Mouse (Mus musculus) midbrain, embryonic 10.5 days (tissue): ENCODE results near the gene Krtap28-13. TPM values are rescaled to one million over a fixed set of nuclear protein-coding genes. Genes with fewer than 3 reads are reported as not detected.

Experiments
- DNase-seq: peaks from one replicate; pipeline ENCODE4 v3.0.0-alpha.2; 2017; ENCODE audit warnings: low spot score
- H3K27ac ChIP-seq: fragments of 300-500 bp; sonication (generic); replicated peaks from 2 replicates; pipeline ENCODE4 v1.5.1; 2016; ENCODE audit warnings: mild to moderate bottlenecking
- H3K27me3 ChIP-seq: fragments of 300-500 bp; sonication (generic); 2 replicates; pipeline ENCODE4 v1.6.1; 2016; ENCODE audit warnings: low read depth, mild to moderate bottlenecking; ENCODE audit not compliant: poor library complexity, severe bottlenecking
- H3K36me3 ChIP-seq: fragments of 300-500 bp; sonication (generic); 2 replicates; pipeline ENCODE4 v1.6.1; 2016; ENCODE audit warnings: mild to moderate bottlenecking, moderate library complexity
- H3K4me1 ChIP-seq: fragments of 300-500 bp; sonication (generic); 2 replicates; pipeline ENCODE4 v1.6.1; 2016
- H3K4me3 ChIP-seq: fragments of 300-500 bp; sonication (generic); 2 replicates; pipeline ENCODE4 v1.5.1; 2016; ENCODE audit warnings: mild to moderate bottlenecking, moderate library complexity
- H3K9me3 ChIP-seq: fragments of 300-500 bp; sonication (generic); replicated peaks from 2 replicates; pipeline ENCODE4 v1.6.1; 2016; ENCODE audit warnings: mild to moderate bottlenecking
- WGBS: fragments of 180-500 bp; shearing (Covaris S2); methylation state at CpG from one replicate; pipeline ENCODE4 v1.1.7; 2016; 5-methylcytosine and 5-hydroxymethylcytosine counted together
- polyA plus RNA-seq: library from polyadenylated mRNA; unstranded; fragments of >200 nt; fragmentation: Nextera tagmentation; extraction: Ambion mirVana; gene quantifications from 2 replicates; pipeline ENCODE4 v1.2.1, GENCODE M21; 2016

Krtap28-13 gene
- not detected in 2 replicates for polyA plus RNA-seq

DNA sequence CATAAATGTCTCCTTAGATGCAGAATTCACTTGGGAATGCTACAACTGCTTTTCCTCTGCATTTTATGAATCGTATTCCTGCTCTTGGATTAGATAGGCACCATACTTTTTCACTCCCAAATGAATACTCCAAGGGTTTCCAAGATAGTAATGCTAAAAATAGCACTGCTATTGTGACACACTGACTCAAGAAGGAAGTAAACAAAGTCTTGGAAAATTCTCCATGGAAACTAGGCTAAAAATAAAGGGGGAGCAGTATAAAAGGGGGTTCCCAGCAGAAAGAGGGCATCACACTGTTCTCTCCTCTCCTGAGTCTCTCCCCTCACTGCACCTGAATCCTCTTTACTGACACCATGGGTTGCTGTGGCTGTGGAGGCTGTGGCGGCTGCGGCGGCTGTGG is at the start of gene Krtap28-13:
TSS of gene Krtap28-13 (plus strand) at position 288 of the 400 bp plus-strand sequence.
- H3K4me3 ChIP-seq, result no peak within 1 kb of the TSS
- no peaks in the 10 kb centered on the region for H3K9me3 ChIP-seq
- 93% methylated on average over 4 of the region's 4 CpGs for WGBS

DNA sequence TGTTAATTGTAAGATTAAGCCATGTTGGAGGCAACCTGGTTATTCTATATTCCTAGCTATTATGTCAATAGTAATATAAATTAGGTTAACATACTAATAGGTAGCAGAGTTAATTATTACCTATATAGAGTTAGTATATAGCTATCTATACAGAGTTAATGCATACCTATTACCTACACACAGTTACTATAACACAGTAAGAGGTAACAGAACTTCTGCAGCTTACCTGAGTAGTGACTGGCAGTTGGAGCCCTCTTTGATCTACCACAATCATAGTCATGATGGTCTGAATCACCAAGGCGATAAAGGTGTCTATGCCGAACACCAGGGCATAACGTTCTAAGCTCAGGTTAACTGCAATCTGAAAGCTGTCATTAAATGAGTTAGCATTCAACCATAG is 46.3 kb upstream of the Krtap28-13 start:
- Histone ChIP-seq H3K4me1 (no peaks in the 10 kb centered on the region), H3K27me3 (no peaks in the 10 kb centered on the region), H3K27ac (no peak overlapping the region), H3K9me3 (no peaks in the 10 kb centered on the region), H3K36me3 (no peaks in the 10 kb centered on the region), H3K4me3 (no peak overlapping the region)
- no peak for DNase-seq
- 95% methylated on average over 3 of the region's 3 CpGs for WGBS

More for the DNA sequence above, at the start of gene Krtap28-13:
- Histone ChIP-seq H3K4me1 (no peaks in the 10 kb centered on the region), H3K36me3 (no peaks in the 10 kb centered on the region), H3K27ac (no peak within 1 kb of the TSS), H3K27me3 (no peaks in the 10 kb centered on the region)
- DNase-seq, result no peak

DNA sequence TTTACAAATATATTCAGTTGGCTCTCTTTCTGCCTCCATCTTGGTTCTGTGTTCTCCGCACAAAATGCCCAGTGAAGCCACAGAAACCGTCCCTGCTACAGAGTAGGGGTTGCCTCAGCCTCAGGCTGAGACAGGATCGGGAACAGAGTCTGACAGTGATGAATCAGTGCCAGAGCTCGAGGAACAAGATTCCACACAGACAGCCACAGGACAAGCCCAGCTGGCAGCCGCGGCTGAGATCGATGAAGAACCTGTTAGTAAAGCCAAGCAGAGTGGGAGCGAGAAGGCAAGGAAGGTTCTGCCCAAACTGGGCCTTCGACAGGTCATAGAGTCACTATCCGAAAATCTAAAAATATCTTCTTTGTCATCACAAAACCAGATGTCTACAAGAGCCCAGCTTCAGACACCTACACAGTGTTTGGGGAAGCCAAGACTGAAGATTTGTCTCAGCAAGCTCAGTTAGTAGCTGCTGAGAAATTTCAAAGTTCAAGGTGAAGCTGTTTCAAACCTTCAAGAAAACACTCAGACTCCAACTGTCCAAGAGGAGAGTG is 45.3 kb upstream of the Krtap28-13 start:
- no peak for DNase-seq
- Histone ChIP-seq H3K27me3 (no peaks in the 10 kb centered on the region), H3K9me3 (no peaks in the 10 kb centered on the region), H3K27ac (no peak overlapping the region), H3K36me3 (no peaks in the 10 kb centered on the region), H3K4me1 (no peaks in the 10 kb centered on the region), H3K4me3 (no peak overlapping the region)
- WGBS, result 88% methylated on average over 10 of the region's 10 CpGs

DNA sequence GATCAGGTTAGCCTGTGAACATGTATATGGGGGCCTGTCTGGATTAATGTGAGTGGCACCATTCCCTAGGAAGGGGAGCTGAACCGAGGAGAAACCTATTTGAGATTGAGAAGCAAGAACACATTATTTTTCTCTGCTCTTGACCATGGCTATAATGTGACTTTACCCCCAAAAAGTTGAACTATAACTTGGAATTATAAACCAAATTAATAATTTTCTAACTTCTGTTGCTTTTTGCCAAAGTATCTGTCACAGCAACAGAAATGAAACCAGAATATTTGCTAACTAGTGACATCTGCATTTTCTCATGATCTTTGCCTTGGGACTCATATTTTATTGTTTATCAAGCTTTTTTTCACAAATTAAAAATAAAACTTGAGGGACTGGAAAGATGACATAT is 44.2 kb upstream of the Krtap28-13 start:
- no peaks in the 10 kb centered on the region for H3K9me3 ChIP-seq
- no peak overlapping the region for H3K27ac ChIP-seq
- DNase-seq, result no peak
- no peaks in the 10 kb centered on the region for H3K36me3 ChIP-seq
- H3K4me3 ChIP-seq, result no peak overlapping the region
- no peaks in the 10 kb centered on the region for H3K27me3 ChIP-seq
- H3K4me1 ChIP-seq, result no peaks in the 10 kb centered on the region
- WGBS, result 66% methylated on average over 1 of the region's 1 CpGs

GRCm38 (mm10) chr1:83031950-83032349 is 28.8 kb upstream of the Krtap28-13 start:
- H3K36me3 ChIP-seq, result no peaks in the 10 kb centered on the region
- DNase-seq, result no peak
- H3K9me3 ChIP-seq, result no peaks in the 10 kb centered on the region
- H3K4me1 ChIP-seq, result no peaks in the 10 kb centered on the region
- H3K4me3 ChIP-seq, result no peak overlapping the region
- 72% methylated on average over 1 of the region's 1 CpGs for WGBS
- no peaks in the 10 kb centered on the region for H3K27me3 ChIP-seq
- H3K27ac ChIP-seq, result no peak overlapping the region

GRCm38 (mm10) chr1:83032508-83032907 is 28.2 kb upstream of the Krtap28-13 start:
- H3K4me3 ChIP-seq, result no peak overlapping the region
- no peaks in the 10 kb centered on the region for H3K9me3 ChIP-seq
- WGBS, result 91% methylated on average over 6 of the region's 6 CpGs
- no peak overlapping the region for H3K27ac ChIP-seq
- no peak for DNase-seq
- no peaks in the 10 kb centered on the region for H3K27me3 ChIP-seq
- peaks cover under 1% of the 10 kb centered on the region; the same call in 1 of the 2 replicates for H3K4me1 ChIP-seq
- no peaks in the 10 kb centered on the region for H3K36me3 ChIP-seq

GRCm38 (mm10) chr1:83034509-83034908 is 26.2 kb upstream of the Krtap28-13 start:
- no peak overlapping the region for H3K4me3 ChIP-seq
- peaks cover 10% of the 10 kb centered on the region for H3K4me1 ChIP-seq
- no peaks in the 10 kb centered on the region for H3K9me3 ChIP-seq
- 78% methylated on average over 5 of the region's 5 CpGs for WGBS
- H3K27ac ChIP-seq, result no peak overlapping the region
- no peaks in the 10 kb centered on the region for H3K27me3 ChIP-seq
- no peak for DNase-seq
- no peaks in the 10 kb centered on the region for H3K36me3 ChIP-seq

DNA sequence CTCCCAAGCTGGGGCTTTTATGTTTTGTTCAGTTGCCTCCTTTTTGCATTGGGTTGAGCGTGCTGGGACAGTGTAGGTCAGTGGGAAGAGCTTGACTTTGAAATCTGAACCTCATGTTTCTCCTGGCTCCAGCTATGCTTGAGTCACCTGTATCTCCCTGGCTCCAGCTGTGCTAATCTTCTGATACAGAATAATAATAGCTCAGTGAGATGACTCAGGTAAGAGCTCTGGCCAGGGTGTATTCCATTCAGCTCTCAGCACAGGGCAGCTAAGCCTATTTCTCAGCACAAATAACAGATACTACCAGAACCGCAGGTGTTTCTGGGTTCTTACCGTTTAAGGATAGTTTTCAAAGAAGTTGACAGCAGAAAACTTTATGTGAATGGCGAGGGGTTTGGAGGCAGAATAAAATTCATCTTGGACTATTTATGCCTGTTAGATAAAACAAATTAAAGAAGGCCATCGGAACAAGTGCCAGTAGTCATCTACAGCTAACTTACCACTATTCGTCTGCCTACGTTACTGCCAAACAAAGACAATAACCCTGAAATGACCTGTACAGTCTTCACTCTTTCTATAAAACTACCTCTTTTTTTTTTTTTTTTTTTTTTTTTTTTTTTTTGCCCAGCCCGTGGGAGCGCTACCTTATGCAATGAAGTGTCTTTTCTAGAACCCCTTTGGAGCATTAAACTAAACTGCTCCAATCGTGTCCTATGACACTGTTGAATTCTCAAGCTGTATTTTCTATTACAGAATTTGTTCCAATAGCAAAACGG is 23.6 kb upstream of the Krtap28-13 start:
- no peak overlapping the region for H3K27ac ChIP-seq
- no peaks in the 10 kb centered on the region for H3K36me3 ChIP-seq
- H3K27me3 ChIP-seq, result no peaks in the 10 kb centered on the region
- DNase-seq, result no peak
- H3K4me3 ChIP-seq, result no peak overlapping the region
- H3K9me3 ChIP-seq, result no peaks in the 10 kb centered on the region
- peaks cover 10% of the 10 kb centered on the region for H3K4me1 ChIP-seq
- 65% methylated on average over 11 of the region's 11 CpGs for WGBS

- Histone ChIP-seq H3K27me3 (no peaks in the 10 kb centered on the region), H3K36me3 (no peaks in the 10 kb centered on the region), H3K9me3 (no peaks in the 10 kb centered on the region), H3K27ac (peak within 1 kb of the TSS; percentile 74), H3K4me1 (peaks cover 10% of the 10 kb centered on the region), H3K4me3 (peak within 1 kb of the TSS; percentile 58)
- DNase-seq, result peak; percentile 50
- WGBS, result 1% methylated on average over 25 of the region's 25 CpGs
Measured at GRCm38 (mm10) chr1:83038109-83038672, 22.5 kb upstream of the Krtap28-13 start, which contains the start of gene Slc19a3. Gene Slc19a3, minus strand, starts transcription at chr1:83038448.

DNA sequence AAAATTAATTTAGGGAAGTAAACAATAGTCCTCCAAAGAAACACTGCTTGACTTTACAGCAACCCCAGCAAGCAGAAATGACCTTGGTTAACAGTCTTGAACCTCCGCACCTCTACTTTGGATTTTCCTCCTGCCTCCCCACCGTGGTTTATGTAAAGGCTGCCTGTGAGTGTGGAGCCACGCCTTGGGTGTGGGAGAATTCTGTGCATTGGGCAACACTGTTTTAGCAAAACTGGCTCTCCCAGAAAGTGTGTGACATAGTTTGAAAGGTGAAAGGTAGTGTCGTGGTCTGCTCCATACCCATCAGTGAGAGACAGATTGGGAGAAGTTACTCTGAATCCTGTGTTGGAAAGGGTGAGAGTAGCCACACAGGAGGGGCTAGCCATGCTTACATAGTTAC is 21.6 kb upstream of the Krtap28-13 start:
- no peaks in the 10 kb centered on the region for H3K36me3 ChIP-seq
- H3K4me1 ChIP-seq, result peaks cover 10% of the 10 kb centered on the region
- no peak for DNase-seq
- WGBS, result 78% methylated on average over 4 of the region's 4 CpGs
- no peak overlapping the region for H3K4me3 ChIP-seq
- H3K27me3 ChIP-seq, result no peaks in the 10 kb centered on the region
- H3K9me3 ChIP-seq, result no peaks in the 10 kb centered on the region
- no peak overlapping the region for H3K27ac ChIP-seq

DNA sequence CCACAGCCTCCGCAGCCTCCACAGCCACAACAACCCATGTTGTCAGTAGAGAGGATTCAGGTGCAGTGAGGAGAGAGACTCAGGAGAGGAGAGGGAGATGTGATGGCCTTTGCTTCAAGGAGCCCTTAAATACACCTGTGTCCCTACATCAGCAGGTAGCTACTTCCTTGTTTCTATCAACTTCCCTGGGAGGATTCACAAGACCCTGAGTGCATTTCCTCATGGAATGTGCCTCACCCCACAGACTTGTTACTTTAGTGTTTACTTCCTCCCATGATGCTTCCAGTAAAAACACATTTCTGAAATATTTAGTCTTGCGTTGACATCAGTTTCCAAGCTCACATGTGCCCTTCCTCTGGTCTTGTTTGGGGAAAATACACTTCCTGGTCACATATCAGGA is 18.4 kb upstream of the Krtap28-13 start, which contains the start of gene Krtap28-10:
TSS of gene Krtap28-10 (minus strand) at position 101 of the 400 bp plus-strand sequence.
- Histone ChIP-seq H3K27ac (no peak within 1 kb of the TSS), H3K4me1 (peaks cover 10% of the 10 kb centered on the region), H3K27me3 (no peaks in the 10 kb centered on the region), H3K36me3 (no peaks in the 10 kb centered on the region), H3K9me3 (no peaks in the 10 kb centered on the region), H3K4me3 (no peak within 1 kb of the TSS)
- DNase-seq, result no peak
- 94% methylated on average over 2 of the region's 2 CpGs for WGBS

DNA sequence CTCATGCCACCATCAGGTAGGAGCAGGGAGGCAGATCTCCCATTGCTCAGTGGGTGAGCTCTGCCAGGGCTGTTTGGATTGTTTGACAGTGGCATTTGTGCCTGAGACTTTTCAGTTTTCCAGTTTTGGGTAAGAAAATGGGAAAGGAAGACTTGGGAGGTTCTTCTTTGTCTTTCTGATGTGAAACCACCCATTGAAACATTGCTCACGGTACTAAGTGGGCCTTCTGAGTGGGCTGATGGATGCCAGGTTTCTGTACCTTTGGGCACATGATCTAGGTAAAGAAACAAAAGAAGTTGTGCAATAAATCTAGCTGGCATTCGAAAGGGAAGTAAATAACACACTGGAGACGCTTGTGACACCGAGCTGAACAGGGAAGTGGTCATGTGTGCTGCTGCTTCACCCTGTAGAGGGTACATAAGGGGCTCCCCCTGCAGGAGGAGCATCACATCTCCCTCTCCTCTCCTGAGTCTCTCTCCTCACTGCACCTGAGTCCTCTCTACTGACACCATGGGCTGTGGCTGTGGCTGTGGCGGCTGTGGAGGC is 15.8 kb upstream of the Krtap28-13 start, which contains the start of gene Gm47969:
TSS of gene Gm47969 (plus strand) at position 51 of the 546 bp plus-strand sequence.
- Histone ChIP-seq H3K4me1 (no peaks in the 10 kb centered on the region), H3K36me3 (no peaks in the 10 kb centered on the region), H3K27ac (no peak within 1 kb of the TSS), H3K9me3 (no peaks in the 10 kb centered on the region), H3K27me3 (no peaks in the 10 kb centered on the region), H3K4me3 (no peak within 1 kb of the TSS)
- DNase-seq, result no peak
- 85% methylated on average over 5 of the region's 5 CpGs for WGBS

DNA sequence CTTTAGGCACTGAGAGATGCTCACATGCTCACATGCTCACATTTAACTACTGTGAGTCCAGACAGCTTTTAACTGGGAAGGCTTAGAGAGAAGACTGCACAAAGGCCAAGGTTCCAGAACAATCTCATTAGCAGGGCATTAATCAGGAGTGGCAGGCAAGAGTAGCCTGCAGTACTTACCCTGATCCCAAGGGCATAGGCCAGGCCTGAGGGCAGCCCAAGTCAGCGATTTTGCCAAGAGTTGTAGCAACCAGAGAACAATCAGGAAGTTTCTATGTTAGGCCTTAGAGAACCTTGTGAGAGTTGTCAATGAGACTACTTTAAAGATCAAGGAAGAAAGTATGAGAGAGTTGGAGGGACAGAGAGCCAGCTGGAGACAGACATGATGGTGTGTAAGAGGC is 2.2 kb upstream of the Krtap28-13 start:
- Histone ChIP-seq H3K4me3 (no peak overlapping the region), H3K36me3 (no peaks in the 10 kb centered on the region), H3K9me3 (no peaks in the 10 kb centered on the region), H3K4me1 (no peaks in the 10 kb centered on the region), H3K27me3 (no peaks in the 10 kb centered on the region), H3K27ac (no peak overlapping the region)
- 68% methylated on average over 1 of the region's 1 CpGs for WGBS
- DNase-seq, result no peak
